ENCODE assay signal across 22 mouse cellular contexts in the genomic region with DNA sequence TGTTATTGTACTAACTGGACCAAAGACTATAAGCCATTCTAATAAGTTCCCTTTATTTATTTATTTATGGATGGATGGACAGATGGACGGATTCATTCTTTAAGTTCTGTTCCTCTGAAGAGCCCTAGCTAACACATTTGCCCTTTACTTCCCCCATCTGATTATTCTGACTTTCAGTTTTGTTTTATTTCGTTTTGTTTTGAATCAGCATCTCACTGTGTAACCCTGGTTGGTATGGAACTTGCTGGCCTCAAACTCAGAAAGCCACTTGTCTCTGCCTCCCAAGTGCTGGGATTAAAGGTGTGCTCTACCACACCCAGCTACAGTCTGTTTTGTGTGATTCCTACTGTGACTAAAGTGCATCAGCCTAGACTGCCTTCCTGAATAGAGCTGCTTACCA. TPM values are rescaled to one million over a fixed set of nuclear protein-coding genes. Genes with fewer than 3 reads are reported as not detected.
DNase-seq lines count a peak whose midpoint lies in the region; ATAC-seq and TF ChIP-seq lines count a peak whose summit lies in the region.
"Had no signal": no experiment of that assay in that cellular context is flagged by ENCODE, and none has a peak within 500 bp of the region (broad histone marks: within the 10 kb centered on the region; RNA-seq: fewer than 3 reads in every experiment).

No protein-coding gene starts in this region.

- no peaks in the 10 kb centered on the region for H3K79me2 ChIP-seq in liver, adult 2 months (ENCODE audit: control insufficient read depth, insufficient read depth, low read length)

- no peak overlapping the region for H3K27ac ChIP-seq in liver, adult 2 months (replicated peaks; ENCODE audit: insufficient read depth, low read depth, low read length)
- no peak overlapping the region for H3K27ac ChIP-seq in liver, embryonic 11.5 days (ENCODE audit: low read depth, low read length)
- H3K27ac ChIP-seq in small intestine, adult 2 months (ENCODE audit: insufficient read depth, low read depth, low read length) = peak overlapping the region; percentile 12; the same call in 1 of the 2 replicates
- H3K27ac ChIP-seq in forebrain, embryonic 15.5 days (replicated peaks) = no peak overlapping the region
- H3K27ac ChIP-seq: embryonic facial prominence, embryonic 12.5 days; embryonic facial prominence, embryonic 15.5 days; hindbrain, embryonic 12.5 days; hindbrain, embryonic 15.5 days had no signal

- no peak for TF ChIP-seq CTCF in liver, adult 2 months (IDR thresholded peaks at IDR 0.05; ENCODE audit: low read depth, low read length)
- no peak for TF ChIP-seq CTCF in small intestine, adult 2 months (IDR thresholded peaks at IDR 0.05; ENCODE audit: extremely low read depth, insufficient read length, insufficient replicate concordance, low read depth, low read length)

- peak; percentile 13 for DNase-seq in liver, adult 2 months (ENCODE audit: extremely low read depth, low read depth, low spot score)
- DNase-seq in liver, embryonic 11.5 days (ENCODE audit: low spot score) = no peak
- DNase-seq in CD4-positive, CD25-positive, alpha-beta regulatory T cell, adult 2 months (ENCODE audit: low read depth, low spot score) = peak; percentile 52
- no peak for DNase-seq in testis, postnatal 10 days (ENCODE audit: low spot score)
- DNase-seq in left cerebral cortex, adult 9 months (ENCODE audit: low spot score in 2 of 2) = no peak
- DNase-seq: adrenal gland, adult 8-10 months; adrenal gland, postnatal 25 days; cerebellum, adult 11-12 months; cerebellum, adult 9-10 months; cerebellum, postnatal 14 days; gastrocnemius, postnatal 10 days; gastrocnemius, postnatal 36 days had no signal

- 89% methylated on average over 2 of the region's 2 CpGs for WGBS in liver, adult 2 months
- 82% methylated on average over 2 of the region's 2 CpGs for WGBS in liver, embryonic 11.5 days
- WGBS in small intestine, adult 2 months = 73% methylated on average over 2 of the region's 2 CpGs
- 84% methylated on average over 2 of the region's 2 CpGs for WGBS in forebrain, embryonic 15.5 days

- H3K9me3 ChIP-seq in liver, embryonic 11.5 days (ENCODE audit: control insufficient read depth, low read length) = no peaks in the 10 kb centered on the region
- H3K9me3 ChIP-seq in forebrain, embryonic 15.5 days = no peaks in the 10 kb centered on the region
- H3K9me3 ChIP-seq: embryonic facial prominence, embryonic 12.5 days; embryonic facial prominence, embryonic 15.5 days; hindbrain, embryonic 12.5 days; hindbrain, embryonic 15.5 days had no signal

- H3K9ac ChIP-seq in liver, adult 2 months (ENCODE audit: low read depth, low read length) = no peak overlapping the region
- H3K9ac ChIP-seq in liver, embryonic 11.5 days (ENCODE audit: low read depth, low read length) = no peak overlapping the region
- no peak overlapping the region for H3K9ac ChIP-seq in forebrain, embryonic 15.5 days (replicated peaks)
- H3K9ac ChIP-seq: embryonic facial prominence, embryonic 12.5 days; embryonic facial prominence, embryonic 15.5 days; hindbrain, embryonic 12.5 days; hindbrain, embryonic 15.5 days had no signal

- no peak for TF ChIP-seq POLR2A in liver, adult 2 months (IDR thresholded peaks at IDR 0.05; ENCODE audit: extremely low read depth, insufficient read depth, low read length)
- TF ChIP-seq POLR2A in small intestine, adult 2 months (IDR thresholded peaks at IDR 0.05; ENCODE audit: low read depth, low read length) = no peak

- no peaks in the 10 kb centered on the region for H3K27me3 ChIP-seq in liver, adult 2 months (ENCODE audit: control insufficient read depth, insufficient read depth, low read length)
- H3K27me3 ChIP-seq in liver, embryonic 11.5 days (replicated peaks; ENCODE audit: control insufficient read depth, insufficient read depth, low read length) = no peaks in the 10 kb centered on the region
- H3K27me3 ChIP-seq in small intestine, adult 2 months (ENCODE audit: control insufficient read depth, insufficient read depth, low read length) = no peaks in the 10 kb centered on the region
- no peaks in the 10 kb centered on the region for H3K27me3 ChIP-seq in forebrain, embryonic 15.5 days
- H3K27me3 ChIP-seq: embryonic facial prominence, embryonic 12.5 days; embryonic facial prominence, embryonic 15.5 days; hindbrain, embryonic 12.5 days; hindbrain, embryonic 15.5 days had no signal

- H3K4me2 ChIP-seq in liver, embryonic 11.5 days = no peak overlapping the region
- H3K4me2 ChIP-seq in forebrain, embryonic 15.5 days (replicated peaks) = no peak overlapping the region
- H3K4me2 ChIP-seq: embryonic facial prominence, embryonic 12.5 days; embryonic facial prominence, embryonic 15.5 days; heart, embryonic 11.5 days; hindbrain, embryonic 12.5 days; hindbrain, embryonic 15.5 days had no signal

- no peaks in the 10 kb centered on the region for H3K4me1 ChIP-seq in liver, adult 2 months (ENCODE audit: control insufficient read depth, insufficient read depth, low read length)
- H3K4me1 ChIP-seq in liver, embryonic 11.5 days (replicated peaks; ENCODE audit: control insufficient read depth, insufficient read depth, low read length) = no peaks in the 10 kb centered on the region; the same call in 1 of the 2 replicates
- no peaks in the 10 kb centered on the region; the same call in 1 of the 2 replicates for H3K4me1 ChIP-seq in small intestine, adult 2 months (ENCODE audit: control insufficient read depth, insufficient read depth, insufficient read length, low read length)
- H3K4me1 ChIP-seq in forebrain, embryonic 15.5 days = no peaks in the 10 kb centered on the region
- H3K4me1 ChIP-seq: embryonic facial prominence, embryonic 12.5 days; embryonic facial prominence, embryonic 15.5 days; hindbrain, embryonic 12.5 days; hindbrain, embryonic 15.5 days had no signal

- H3K36me3 ChIP-seq in liver, adult 2 months (ENCODE audit: control insufficient read depth, insufficient read depth, low read length) = peaks cover 10% of the 10 kb centered on the region; the same call in 1 of the 2 replicates
- H3K36me3 ChIP-seq in liver, embryonic 11.5 days (ENCODE audit: control insufficient read depth, insufficient read depth, low read length) = no peaks in the 10 kb centered on the region
- 0 out of 2 replicates have a peak, but pooled peaks cover 1% of the 10 kb centered on the region for H3K36me3 ChIP-seq in small intestine, adult 2 months (ENCODE audit: control insufficient read depth, insufficient read depth, low read length)
- H3K36me3 ChIP-seq in forebrain, embryonic 15.5 days = no peaks in the 10 kb centered on the region
- H3K36me3 ChIP-seq: embryonic facial prominence, embryonic 12.5 days had no signal

- no peak for ATAC-seq in liver, embryonic 11.5 days (replicated peaks; ENCODE audit: low FRiP score)
- peak; percentile 53 for ATAC-seq in activated CD4-positive, CD25-positive, alpha-beta regulatory T cell, adult 4 months
- no peak for ATAC-seq in forebrain, embryonic 15.5 days (replicated peaks)
- ATAC-seq: forebrain, embryonic 14.5 days; intestine, embryonic 16.5 days had no signal

- H3K4me3 ChIP-seq in liver, adult 2 months (ENCODE audit: insufficient read depth, low read depth, low read length) = no peak overlapping the region
- H3K4me3 ChIP-seq in liver, embryonic 11.5 days (ENCODE audit: low read depth, low read length) = no peak overlapping the region
- no peak overlapping the region for H3K4me3 ChIP-seq in small intestine, adult 2 months (ENCODE audit: low read depth, low read length)
- no peak overlapping the region for H3K4me3 ChIP-seq in forebrain, embryonic 15.5 days
- H3K4me3 ChIP-seq: embryonic facial prominence, embryonic 12.5 days; embryonic facial prominence, embryonic 15.5 days; hindbrain, embryonic 12.5 days; hindbrain, embryonic 15.5 days had no signal

RNA-seq across cellular contexts. Expression of a gene that starts 48.2 kb away (rescaled TPM):
- total RNA-seq in liver, adult 2 months (2014; rRNA removed) = 3.8 and 4.0 TPM in 2 replicates
- 0.27 and 0.45 TPM in 2 replicates for polyA plus RNA-seq in liver, adult 2 months (2012; rRNA removed)
- polyA plus RNA-seq in liver, embryonic 11.5 days (2014; fragmentation: Nextera tagmentation; extraction: Ambion mirVana) = 20.6 and 22.7 TPM in 2 replicates
- 10 to 100 TPM; 22.3 to 25.8 TPM for polyA plus RNA-seq in activated CD4-positive, CD25-positive, alpha-beta regulatory T cell, adult 4 months (2017; shearing (Covaris generic))
- polyA plus RNA-seq in small intestine, adult 2 months (2012; rRNA removed) = 0.22 TPM in 1 of 2 replicates, not detected in the other
- polyA plus RNA-seq in forebrain, embryonic 15.5 days (2015; fragmentation: Nextera tagmentation; extraction: Ambion mirVana) = 30.3 TPM in 2 replicates

RNA-seq across cellular contexts. Expression of a gene that starts 48.8 kb away (rescaled TPM):
- total RNA-seq in liver, adult 2 months (2014; rRNA removed) = 9.1 and 11.6 TPM in 2 replicates
- 2.6 and 2.9 TPM in 2 replicates for polyA plus RNA-seq in liver, adult 2 months (2012; rRNA removed)
- polyA plus RNA-seq in liver, embryonic 11.5 days (2014; fragmentation: Nextera tagmentation; extraction: Ambion mirVana) = 15.0 and 17.1 TPM in 2 replicates
- polyA plus RNA-seq in activated CD4-positive, CD25-positive, alpha-beta regulatory T cell, adult 4 months (2017; shearing (Covaris generic)) = 10 to 100 TPM; 33.6 to 34.1 TPM
- polyA plus RNA-seq in small intestine, adult 2 months (2012; rRNA removed) = 0.24 and 0.35 TPM in 2 replicates
- 20.9 and 21.8 TPM in 2 replicates for polyA plus RNA-seq in forebrain, embryonic 15.5 days (2015; fragmentation: Nextera tagmentation; extraction: Ambion mirVana)

Comparison
In these comparisons a context has a peak if more than half of its experiments do, and no peak if none do; other contexts are left out.
1. DNase-seq: peak in liver, adult 2 months (single experiment) and CD4-positive, CD25-positive, alpha-beta regulatory T cell, adult 2 months (single experiment); none in liver, embryonic 11.5 days (single experiment), testis, postnatal 10 days (single experiment) and left cerebral cortex, adult 9 months (0 of 2).
2. RNA of a gene that starts 48.2 kb away (polyA plus RNA-seq): 30.3 TPM in forebrain, embryonic 15.5 days, 22.3 to 25.8 TPM in activated CD4-positive, CD25-positive, alpha-beta regulatory T cell, adult 4 months and 20.6 to 22.7 TPM in liver, embryonic 11.5 days; 0.27 to 0.45 TPM in liver, adult 2 months and 0.22 TPM in small intestine, adult 2 months; every median in the first group is over 10 times any median in the second.